Mouse (Mus musculus) MEL (cell line): ENCODE measurements around the gene Trim2. TPM values are rescaled to one million over a fixed set of nuclear protein-coding genes. Genes with fewer than 3 reads are reported as not detected.

Experiments used
- DNase-seq: peaks from one replicate; pipeline ENCODE4 v3.0.0; 2011; ENCODE audit warnings: low read depth, low spot score
- H3K27ac ChIP-seq: 2 replicates; pipeline ENCODE4 v1.5.1; 2012; ENCODE audit warnings: low read depth, mild to moderate bottlenecking, control low read depth, low read length, moderate library complexity; ENCODE audit not compliant: control insufficient read depth
- H3K27me3 ChIP-seq, 2 experiments: fragments of 150-350 bp in 1 of 2; sonication (generic) in 1 of 2; 2 replicates each; pipeline ENCODE4 v1.6.1; 2012; ENCODE audit warnings: low read length in 2 of 2, mild to moderate bottlenecking in 2 of 2, improper control_type of control experiment in 1 of 2, moderate library complexity in 1 of 2; ENCODE audit not compliant: insufficient read depth in 2 of 2, control insufficient read depth in 1 of 2
- H3K36me3 ChIP-seq, 2 experiments: 2 replicates each; pipeline ENCODE4 v1.6.1; 2012 to 2014; ENCODE audit warnings: low read length in 2 of 2, improper control_type of control experiment in 1 of 2, inconsistent platforms in 1 of 2, mild to moderate bottlenecking in 1 of 2; ENCODE audit not compliant: insufficient read depth in 2 of 2, control insufficient read depth in 1 of 2
- H3K4me1 ChIP-seq, 2 experiments: fragments of 150-350 bp in 1 of 2; sonication (generic) in 1 of 2; 2 replicates each; pipeline ENCODE4 v1.6.1; 2012; ENCODE audit warnings: low read length in 2 of 2, improper control_type of control experiment in 1 of 2, mild to moderate bottlenecking in 1 of 2; ENCODE audit not compliant: insufficient read depth in 2 of 2, control insufficient read depth in 1 of 2
- H3K4me3 ChIP-seq, 2 experiments: fragments of 150-350 bp in 1 of 2; sonication (generic) in 1 of 2; 2 replicates each; pipeline ENCODE4 v1.5.1; 2012; ENCODE audit warnings: low read depth in 2 of 2, low read length in 2 of 2, mild to moderate bottlenecking in 2 of 2, moderate library complexity in 2 of 2, control low read depth in 1 of 2, improper control_type of control experiment in 1 of 2; ENCODE audit not compliant: control insufficient read depth in 1 of 2, insufficient read depth in 1 of 2
- H3K79me2 ChIP-seq: 2 replicates; pipeline ENCODE4 v1.6.1; 2012; ENCODE audit warnings: mild to moderate bottlenecking, low read length, moderate library complexity; ENCODE audit not compliant: control insufficient read depth, poor library complexity, insufficient read depth
- H3K9ac ChIP-seq: 2 replicates; pipeline ENCODE4 v1.6.1; 2012; ENCODE audit warnings: low read depth, mild to moderate bottlenecking, control low read depth, low read length, moderate library complexity; ENCODE audit not compliant: control insufficient read depth, poor library complexity, severe bottlenecking
- H3K9me3 ChIP-seq: fragments of 150-350 bp; sonication (generic); replicated peaks from 2 replicates; pipeline ENCODE4 v1.6.1; 2012; ENCODE audit warnings: mild to moderate bottlenecking, low read length, improper control_type of control experiment, moderate library complexity; ENCODE audit not compliant: insufficient read depth
- CHD2 ChIP-seq: IDR thresholded peaks from 2 replicates; pipeline ENCODE4 v1.6.1; 2011; ENCODE audit warnings: low read length, improper control_type of control experiment
- CTCF ChIP-seq, 3 experiments: IDR thresholded peaks in 2 of 3; conservative IDR thresholded peaks in 1 of 3; 2 replicates each; pipeline ENCODE4 v1.5.1; 2011 to 2012; ENCODE audit warnings: low read length in 3 of 3, low read depth in 2 of 3, mild to moderate bottlenecking in 2 of 3, improper control_type of control experiment in 1 of 3, inconsistent platforms in 1 of 3, mixed read lengths in 1 of 3, moderate library complexity in 1 of 3; ENCODE audit not compliant: control insufficient read depth in 1 of 3, insufficient read depth in 1 of 3, poor library complexity in 1 of 3, severe bottlenecking in 1 of 3
- E2F4 ChIP-seq: IDR thresholded peaks from 2 replicates; pipeline ENCODE4 v1.6.1; 2011; ENCODE audit warnings: low read depth, low read length, improper control_type of control experiment, borderline replicate concordance
- GABPA ChIP-seq: IDR thresholded peaks from 2 replicates; pipeline ENCODE4 v1.6.1; 2012; ENCODE audit warnings: low read depth, mild to moderate bottlenecking, inconsistent platforms, low read length, improper control_type of control experiment, moderate library complexity
- JUND ChIP-seq: IDR thresholded peaks from 2 replicates; pipeline ENCODE4 v1.6.1; 2011; ENCODE audit warnings: low read depth, mild to moderate bottlenecking, improper control_type of control experiment, low read length
- NELFE ChIP-seq: IDR thresholded peaks from 2 replicates; pipeline ENCODE4 v1.6.1; 2011; ENCODE audit warnings: low read depth, low read length, improper control_type of control experiment
- POLR2A ChIP-seq, 2 experiments: IDR thresholded peaks; 2 replicates each; pipeline ENCODE4 v1.6.1; 2011 to 2012; ENCODE audit warnings: low read length in 2 of 2, mild to moderate bottlenecking in 2 of 2, control low read depth in 1 of 2, improper control_type of control experiment in 1 of 2, low read depth in 1 of 2, moderate library complexity in 1 of 2; ENCODE audit not compliant: control insufficient read depth in 1 of 2, insufficient read depth in 1 of 2, poor library complexity in 1 of 2
- POLR2AphosphoS5 ChIP-seq: IDR thresholded peaks from 2 replicates; pipeline ENCODE4 v1.6.1; 2012; ENCODE audit warnings: low read depth, borderline replicate concordance, mild to moderate bottlenecking, inconsistent platforms, low read length, moderate library complexity, mixed read lengths
- RAD21 ChIP-seq: IDR thresholded peaks from 2 replicates; pipeline ENCODE4 v1.6.1; 2011; ENCODE audit warnings: mild to moderate bottlenecking, low read depth, low read length, improper control_type of control experiment
- SIN3A ChIP-seq: IDR thresholded peaks from 2 replicates; pipeline ENCODE4 v1.6.1; 2012; ENCODE audit warnings: low read length, improper control_type of control experiment, inconsistent platforms
- SMC3 ChIP-seq: IDR thresholded peaks from 2 replicates; pipeline ENCODE4 v1.6.1; 2011; ENCODE audit warnings: low read depth, low read length, improper control_type of control experiment
- ZC3H11A ChIP-seq: IDR thresholded peaks from 2 replicates; pipeline ENCODE4 v1.6.1; 2012; ENCODE audit warnings: low read depth, mild to moderate bottlenecking, inconsistent platforms, low read length, improper control_type of control experiment
- ZKSCAN1 ChIP-seq: IDR thresholded peaks from 2 replicates; pipeline ENCODE4 v1.6.1; 2012; ENCODE audit warnings: low read depth, mild to moderate bottlenecking, inconsistent platforms, low read length, improper control_type of control experiment, moderate library complexity
- polyA plus RNA-seq, 2 experiments: library from polyadenylated mRNA; stranded (reverse) in 1 of 2; unstranded in 1 of 2; fragments of >175 nt in 1 of 2; fragments of >200 nt in 1 of 2; gene quantifications; 2 replicates each; pipeline versions ENCODE4 v1.2.1 to v1.2.4; 2012; ENCODE audit warnings: low replicate concordance in 2 of 2, low read depth in 1 of 2; ENCODE audit not compliant: insufficient read length in 2 of 2, insufficient read depth in 1 of 2, missing spikeins in 1 of 2
- total RNA-seq: library from RNA; depleted of rRNA; stranded (reverse); fragments of 300-350 nt; gene quantifications from 2 replicates; pipeline ENCODE4 v1.2.3, GENCODE M21; 2012

The Trim2 gene
- total and polyA plus RNA-seq, 3 experiments, result 1.7 to 4.4 TPM; not detected in 1

GRCm38 (mm10) chr3:84126721-84127120 is 180.0 kb downstream of the Trim2 start:
- no peak for TF ChIP-seq E2F4
- no peak for TF ChIP-seq NELFE
- no peak for TF ChIP-seq GABPA
- TF ChIP-seq CHD2, result no peak
- TF ChIP-seq JUND, result no peak
- Histone ChIP-seq H3K4me1 (0 out of 4 replicates have a peak, but pooled peaks cover 0 to 2% of the 10 kb centered on the region in 2 experiments), H3K4me3 (no peak overlapping the region), H3K27me3 (no peaks in the 10 kb centered on the region), H3K79me2 (no peaks in the 10 kb centered on the region), H3K27ac (no peak overlapping the region), H3K9ac (no peak overlapping the region), H3K36me3 (no peaks in the 10 kb centered on the region), H3K9me3 (no peaks in the 10 kb centered on the region)
- no peak for DNase-seq

- H3K4me3 ChIP-seq, result no peak overlapping the region
- no peak for DNase-seq
These were observed 180.9 kb downstream of the Trim2 start for GRCm38 (mm10) chr3:84125704-84126289.

GRCm38 (mm10) chr3:84123461-84123860 is 183.2 kb downstream of the Trim2 start:
- Histone ChIP-seq H3K27ac (no peak overlapping the region), H3K27me3 (no peaks in the 10 kb centered on the region), H3K4me3 (no peak overlapping the region), H3K9ac (no peak overlapping the region), H3K4me1 (no peaks in the 10 kb centered on the region), H3K36me3 (no peaks in the 10 kb centered on the region), H3K79me2 (no peaks in the 10 kb centered on the region), H3K9me3 (no peaks in the 10 kb centered on the region)
- TF ChIP-seq CTCF (IDR thresholded peaks at IDR 0.05 in 2 of 3, conservative IDR thresholded peaks at IDR 0.05 in 1 of 3; ENCODE audit: control insufficient read depth in 1 of 3, insufficient read depth in 1 of 3, low read depth in 2 of 3, low read length in 3 of 3, poor library complexity in 1 of 3, severe bottlenecking in 1 of 3) (peak; percentile 19 to 44 (median 39); a peak in 5 of 6 replicates), RAD21 (peak; percentile 43), SMC3 (peak; percentile 37), ZC3H11A (no peak)
- DNase-seq, result no peak

More at GRCm38 (mm10) chr3:84125704-84126289, 180.9 kb downstream of the Trim2 start:
- Histone ChIP-seq H3K79me2 (no peaks in the 10 kb centered on the region), H3K36me3 (no peaks in the 10 kb centered on the region), H3K9me3 (no peaks in the 10 kb centered on the region), H3K27ac (no peak overlapping the region), H3K4me1 (0 out of 4 replicates have a peak, but pooled peaks cover 0 to 2% of the 10 kb centered on the region in 2 experiments), H3K9ac (no peak overlapping the region), H3K27me3 (no peaks in the 10 kb centered on the region)
- TF ChIP-seq POLR2AphosphoS5, result no peak
- TF ChIP-seq POLR2A (IDR thresholded peaks at IDR 0.05; ENCODE audit: control insufficient read depth in 1 of 2, insufficient read depth in 1 of 2, low read depth in 1 of 2, low read length in 2 of 2, poor library complexity in 1 of 2), result no peak
- TF ChIP-seq SIN3A, result no peak
- TF ChIP-seq ZKSCAN1, result no peak
